Comparison of ENCODE assay signal across 26 mouse cellular contexts in the genomic region with DNA sequence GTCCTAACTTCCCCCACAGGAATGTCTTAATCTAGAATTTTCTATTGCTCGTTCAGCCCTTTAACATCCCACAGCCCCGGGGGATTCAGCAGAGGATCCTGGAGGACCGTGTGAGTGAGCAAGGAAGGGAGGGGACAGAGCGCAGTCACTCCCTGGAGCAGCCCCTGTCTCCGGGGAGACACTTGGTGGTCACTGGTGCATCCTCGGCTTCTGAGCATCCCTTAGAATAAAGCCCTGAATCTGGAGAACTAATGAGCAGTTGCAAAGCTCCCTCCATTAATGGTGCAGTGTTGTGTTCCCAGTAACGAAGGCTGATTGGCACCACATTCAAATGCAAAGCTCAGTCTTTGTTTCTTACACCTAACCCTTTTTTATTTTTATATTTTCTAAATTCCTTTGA. TPM values are rescaled to one million over a fixed set of nuclear protein-coding genes. Genes with fewer than 3 reads are reported as not detected.
DNase-seq lines count a peak whose midpoint lies in the region; ATAC-seq and TF ChIP-seq lines count a peak whose summit lies in the region.
"Had no signal": no experiment of that assay in that cellular context is flagged by ENCODE, and none has a peak within 500 bp of the region (broad histone marks: within the 10 kb centered on the region; RNA-seq: fewer than 3 reads in every experiment).

No protein-coding gene starts in this region.

- DNase-seq in layer of hippocampus, adult 2 months (ENCODE audit: low spot score in 2 of 2), result no peak
- DNase-seq in layer of hippocampus, postnatal 14 days (ENCODE audit: low spot score in 2 of 2), result no peak
- peak; percentile 4 for DNase-seq in brain, embryonic 18.5 days (ENCODE audit: low read depth, low spot score)
- DNase-seq: adrenal gland, postnatal 25 days; cerebellum, adult 11-12 months; gastrocnemius, postnatal 36 days; heart, postnatal 4 days; kidney, postnatal 25 days; liver, postnatal 0 days; thymus, adult 2 months had no signal

- ATAC-seq in forebrain, embryonic 13.5 days, result peak; percentile 66; the same call in 1 of the 2 replicates
- peak; percentile 69 for ATAC-seq in hindbrain, embryonic 15.5 days (ENCODE audit: low FRiP score, low read depth)
- ATAC-seq in frontal cortex, adult (ENCODE audit: low TSS enrichment), result no peak
- ATAC-seq in intestine, embryonic 16.5 days, result no peak
- no peak for ATAC-seq in cerebellum, adult (ENCODE audit: insufficient number of reproducible peaks, low FRiP score, low TSS enrichment)
- ATAC-seq: intestine, postnatal 0 days; liver, postnatal 0 days; lung, postnatal 0 days; midbrain, embryonic 15.5 days had no signal

- H3K27me3 ChIP-seq in forebrain, embryonic 13.5 days, result no peaks in the 10 kb centered on the region
- no peaks in the 10 kb centered on the region for H3K27me3 ChIP-seq in hindbrain, embryonic 15.5 days
- no peaks in the 10 kb centered on the region for H3K27me3 ChIP-seq in intestine, embryonic 16.5 days (replicated peaks; ENCODE audit: control insufficient read depth, insufficient read depth, low read length)
- H3K27me3 ChIP-seq: limb, embryonic 12.5 days; midbrain, embryonic 15.5 days had no signal

- no peak for TF ChIP-seq CTCF in layer of hippocampus, adult 2 months (conservative IDR thresholded peaks at IDR 0.05)

- H3K9ac ChIP-seq in forebrain, embryonic 13.5 days, result no peak overlapping the region
- no peak overlapping the region for H3K9ac ChIP-seq in hindbrain, embryonic 15.5 days
- no peak overlapping the region for H3K9ac ChIP-seq in intestine, embryonic 16.5 days (ENCODE audit: low read depth, low read length)
- H3K9ac ChIP-seq: limb, embryonic 12.5 days; liver, postnatal 0 days; midbrain, embryonic 15.5 days had no signal

- 18% methylated on average over 7 of the region's 7 CpGs for WGBS in forebrain, embryonic 13.5 days
- 32% methylated on average over 7 of the region's 7 CpGs for WGBS in hindbrain, embryonic 15.5 days
- WGBS in intestine, embryonic 16.5 days, result 65% methylated on average over 7 of the region's 7 CpGs

- H3K4me2 ChIP-seq in forebrain, embryonic 13.5 days, result 0 out of 2 replicates have a peak overlapping the region, but pooled peaks have one; percentile 23
- no peak overlapping the region for H3K4me2 ChIP-seq in hindbrain, embryonic 15.5 days
- no peak overlapping the region for H3K4me2 ChIP-seq in intestine, embryonic 16.5 days (ENCODE audit: low read depth, low read length)
- H3K4me2 ChIP-seq: limb, embryonic 12.5 days; liver, embryonic 11.5 days; midbrain, embryonic 15.5 days had no signal

- H3K27ac ChIP-seq in layer of hippocampus, adult 2 months, result peak overlapping the region; percentile 48; the same call in 1 of the 2 replicates
- H3K27ac ChIP-seq in forebrain, embryonic 13.5 days, result 0 out of 2 replicates have a peak overlapping the region, but pooled peaks have one; percentile 48
- no peak overlapping the region; the same call in 1 of the 2 replicates for H3K27ac ChIP-seq in hindbrain, embryonic 15.5 days (replicated peaks)
- no peak overlapping the region for H3K27ac ChIP-seq in intestine, embryonic 16.5 days (ENCODE audit: low read length)
- H3K27ac ChIP-seq: heart, embryonic 10.5 days; limb, embryonic 12.5 days; midbrain, embryonic 15.5 days had no signal

- H3K4me1 ChIP-seq in forebrain, embryonic 13.5 days, result peaks cover 14% of the 10 kb centered on the region
- no peaks in the 10 kb centered on the region for H3K4me1 ChIP-seq in hindbrain, embryonic 15.5 days (replicated peaks)
- H3K4me1 ChIP-seq in intestine, embryonic 16.5 days (ENCODE audit: control insufficient read depth, insufficient read depth, low read length), result no peaks in the 10 kb centered on the region
- H3K4me1 ChIP-seq: heart, embryonic 10.5 days; limb, embryonic 12.5 days; midbrain, embryonic 15.5 days had no signal

- H3K4me3 ChIP-seq in layer of hippocampus, adult 2 months, result no peak overlapping the region
- H3K4me3 ChIP-seq in forebrain, embryonic 13.5 days, result no peak overlapping the region
- no peak overlapping the region for H3K4me3 ChIP-seq in hindbrain, embryonic 15.5 days
- H3K4me3 ChIP-seq in intestine, embryonic 16.5 days (ENCODE audit: low read length), result no peak overlapping the region
- H3K4me3 ChIP-seq: heart, embryonic 10.5 days; limb, embryonic 12.5 days; midbrain, embryonic 15.5 days had no signal

- no peaks in the 10 kb centered on the region for H3K9me3 ChIP-seq in forebrain, embryonic 13.5 days (replicated peaks)
- H3K9me3 ChIP-seq in hindbrain, embryonic 15.5 days, result no peaks in the 10 kb centered on the region
- no peaks in the 10 kb centered on the region for H3K9me3 ChIP-seq in intestine, embryonic 16.5 days (ENCODE audit: control insufficient read depth, low read length)
- H3K9me3 ChIP-seq: heart, embryonic 10.5 days; limb, embryonic 12.5 days; midbrain, embryonic 15.5 days had no signal

- H3K36me3 ChIP-seq in forebrain, embryonic 13.5 days (ENCODE audit: poor library complexity, severe bottlenecking), result no peaks in the 10 kb centered on the region
- H3K36me3 ChIP-seq in hindbrain, embryonic 15.5 days, result no peaks in the 10 kb centered on the region
- no peaks in the 10 kb centered on the region for H3K36me3 ChIP-seq in intestine, embryonic 16.5 days (ENCODE audit: control insufficient read depth, insufficient read depth, low read length)
- H3K36me3 ChIP-seq: heart, embryonic 10.5 days; limb, embryonic 12.5 days; midbrain, embryonic 15.5 days had no signal

RNA-seq across cellular contexts. Expression of a gene that starts 24.9 kb away (rescaled TPM):
- total RNA-seq in layer of hippocampus, adult 2 months (2021), result 1 to 10 TPM; 2.7 to 3.3 TPM
- 1 to 10 TPM; 2.4 to 2.7 TPM for total RNA-seq in layer of hippocampus, postnatal 14 days (2021)
- polyA plus RNA-seq in forebrain, embryonic 13.5 days (2015; fragmentation: Nextera tagmentation; extraction: Ambion mirVana), result 0.22 and 0.67 TPM in 2 replicates
- polyA plus RNA-seq in hindbrain, embryonic 15.5 days (2015; fragmentation: Nextera tagmentation; extraction: Ambion mirVana), result 1.2 and 1.3 TPM in 2 replicates
- polyA plus RNA-seq in intestine, embryonic 16.5 days (2015; fragmentation: Nextera tagmentation; extraction: Ambion mirVana), result 9.6 and 10.1 TPM in 2 replicates
- total RNA-seq: ES-E14; megakaryocyte progenitor cell, adult 5-6 weeks had no signal
- polyA plus RNA-seq: embryonic facial prominence, embryonic 11.5 days; limb, embryonic 12.5 days; liver, embryonic 11.5 days had no signal

RNA-seq across cellular contexts. Expression of a gene that starts 44.4 kb away (rescaled TPM):
- total RNA-seq in layer of hippocampus, adult 2 months (2021), result 100 to 1,000 TPM; 788 to 796 TPM
- total RNA-seq in layer of hippocampus, postnatal 14 days (2021), result 100 to 1,000 TPM; 701 to 769 TPM
- 22.7 and 27.4 TPM in 2 replicates for polyA plus RNA-seq in forebrain, embryonic 13.5 days (2015; fragmentation: Nextera tagmentation; extraction: Ambion mirVana)
- polyA plus RNA-seq in hindbrain, embryonic 15.5 days (2015; fragmentation: Nextera tagmentation; extraction: Ambion mirVana), result 117 and 119 TPM in 2 replicates
- polyA plus RNA-seq in intestine, embryonic 16.5 days (2015; fragmentation: Nextera tagmentation; extraction: Ambion mirVana), result 4.1 and 7.2 TPM in 2 replicates

RNA-seq across cellular contexts. Expression of a gene that starts 58.2 kb away (rescaled TPM):
- total RNA-seq in layer of hippocampus, adult 2 months (2021), result under 1 TPM; 0.39 to 0.41 TPM
- 1 to 10 TPM in 1 of 2 experiments, under 1 TPM in 1; 0.65 to 1.0 TPM for total RNA-seq in layer of hippocampus, postnatal 14 days (2021)
- polyA plus RNA-seq in forebrain, embryonic 13.5 days (2015; fragmentation: Nextera tagmentation; extraction: Ambion mirVana), result 0.40 and 0.57 TPM in 2 replicates
- polyA plus RNA-seq in hindbrain, embryonic 15.5 days (2015; fragmentation: Nextera tagmentation; extraction: Ambion mirVana), result 1.1 and 1.3 TPM in 2 replicates
- polyA plus RNA-seq in intestine, embryonic 16.5 days (2015; fragmentation: Nextera tagmentation; extraction: Ambion mirVana), result 8.5 and 9.4 TPM in 2 replicates
- total RNA-seq: ES-E14; gastrocnemius, adult 18-20 months; gastrocnemius, postnatal 36 days; heart, postnatal 4 days; megakaryocyte progenitor cell, adult 5-6 weeks had no signal
- polyA plus RNA-seq: embryonic facial prominence, embryonic 11.5 days; heart, embryonic 10.5 days; kidney, embryonic 14.5 days; liver, embryonic 11.5 days; liver, postnatal 0 days had no signal

Comparison
In these comparisons a context has a peak if more than half of its experiments do, and no peak if none do; other contexts are left out.
1. H3K27ac ChIP-seq: peak in layer of hippocampus, adult 2 months (single experiment) and forebrain, embryonic 13.5 days (single experiment); none in hindbrain, embryonic 15.5 days (single experiment) and intestine, embryonic 16.5 days (single experiment).
2. ATAC-seq: peak in forebrain, embryonic 13.5 days (single experiment) and hindbrain, embryonic 15.5 days (single experiment); none in frontal cortex, adult (single experiment), intestine, embryonic 16.5 days (single experiment) and cerebellum, adult (single experiment).